Mouse (Mus musculus): ENCODE measurements at regions not wholly inside any gene's neighbourhood (a gene's known extent, or its start where the extent isn't known, plus 50 kb on each side); places are given as distances from the start of the nearest gene placed in this dataset.

- DNase-seq = no peak
Observed at GRCm38 (mm10) chr4:140463296-140463695, 202.5 kb downstream of the Arhgef10l start.

GRCm38 (mm10) chr4:140461317-140461716, 204.5 kb downstream of the Arhgef10l start:
- peak; percentile 69 to 74 for DNase-seq

- peak in 1 of 2 experiments; percentile 25 for DNase-seq
Observed at GRCm38 (mm10) chr4:140449062-140449461, 202.5 kb upstream of the Igsf21 start.

- DNase-seq = no peak
Observed at GRCm38 (mm10) chr4:140446455-140446854, 199.9 kb upstream of the Igsf21 start.

GRCm38 (mm10) chr4:140445931-140446330, 199.3 kb upstream of the Igsf21 start:
- DNase-seq = no peak

GRCm38 (mm10) chr4:140443221-140443620, 196.6 kb upstream of the Igsf21 start:
- no peak for DNase-seq

GRCm38 (mm10) chr4:140441805-140442204, 195.2 kb upstream of the Igsf21 start:
- DNase-seq = peak in 1 of 2 experiments; percentile 26

GRCm38 (mm10) chr4:140439856-140440255, 193.3 kb upstream of the Igsf21 start:
- DNase-seq = no peak

GRCm38 (mm10) chr4:140436030-140436429, 189.4 kb upstream of the Igsf21 start:
- DNase-seq = no peak

- DNase-seq = no peak
Observed at GRCm38 (mm10) chr4:140433744-140434542, 187.4 kb upstream of the Igsf21 start.

- no peak for DNase-seq
Observed at GRCm38 (mm10) chr4:140432101-140432500, 185.5 kb upstream of the Igsf21 start.

GRCm38 (mm10) chr4:140427039-140427438, 180.5 kb upstream of the Igsf21 start:
- DNase-seq = no peak

GRCm38 (mm10) chr4:140423791-140424190, 177.2 kb upstream of the Igsf21 start:
- peak; percentile 27 to 37 for DNase-seq

- DNase-seq = no peak
Observed at GRCm38 (mm10) chr4:140421926-140422585, 175.5 kb upstream of the Igsf21 start.

- no peak for DNase-seq
Observed at GRCm38 (mm10) chr4:140419720-140420412, 173.3 kb upstream of the Igsf21 start.

- DNase-seq = no peak
Observed at GRCm38 (mm10) chr4:140412312-140412930, 165.8 kb upstream of the Igsf21 start.

GRCm38 (mm10) chr4:140408446-140408845, 161.9 kb upstream of the Igsf21 start:
- no peak for DNase-seq

- DNase-seq = no peak
Observed at GRCm38 (mm10) chr4:140406913-140407312, 160.3 kb upstream of the Igsf21 start.

- DNase-seq = no peak
Observed at GRCm38 (mm10) chr4:140405993-140406881, 159.7 kb upstream of the Igsf21 start.

GRCm38 (mm10) chr4:140405427-140405826, 158.8 kb upstream of the Igsf21 start:
- DNase-seq = no peak

- DNase-seq = no peak
Observed at GRCm38 (mm10) chr4:140403128-140403527, 156.5 kb upstream of the Igsf21 start.

- DNase-seq = no peak
Observed at GRCm38 (mm10) chr4:140402319-140402718, 155.7 kb upstream of the Igsf21 start.

All from layer of hippocampus, postnatal 36 days (tissue).